Mouse (Mus musculus) stomach, postnatal 0 days (tissue): ENCODE measurements around the gene Tsc22d1. TPM values are rescaled to one million over a fixed set of nuclear protein-coding genes. Genes with fewer than 3 reads are reported as not detected.

Experiments used
- ATAC-seq: fragments of 200-750 bp; cut with Nextera tagmentation; 2 replicates; pipeline ENCODE4 v1.8.0; 2017; ENCODE audit not compliant: low FRiP score, low TSS enrichment
- DNase-seq: peaks from one replicate; pipeline ENCODE4 v3.0.0-alpha.2; 2016; ENCODE audit warnings: low spot score
- H3K27ac ChIP-seq: fragments of 300-500 bp; sonication (generic); replicated peaks from 2 replicates; pipeline ENCODE4 v1.5.1; 2014; ENCODE audit warnings: mild to moderate bottlenecking, control low read depth
- H3K27me3 ChIP-seq: fragments of 300-500 bp; sonication (generic); 2 replicates; pipeline ENCODE4 v1.6.1; 2014; ENCODE audit warnings: low read length; ENCODE audit not compliant: control insufficient read depth, insufficient read depth
- H3K36me3 ChIP-seq: fragments of 300-500 bp; sonication (generic); 2 replicates; pipeline ENCODE4 v1.6.1; 2014; ENCODE audit warnings: low read length, mixed read lengths; ENCODE audit not compliant: control insufficient read depth, insufficient read depth
- H3K4me1 ChIP-seq: fragments of 300-500 bp; sonication (generic); replicated peaks from 2 replicates; pipeline ENCODE4 v1.6.1; 2014; ENCODE audit warnings: antibody characterized with exemption; ENCODE audit not compliant: control insufficient read depth, insufficient read depth
- H3K4me2 ChIP-seq: fragments of 300-500 bp; sonication (generic); replicated peaks from 2 replicates; pipeline ENCODE4 v1.6.1; 2014; ENCODE audit warnings: low read depth, mild to moderate bottlenecking, control low read depth, moderate library complexity
- H3K4me3 ChIP-seq: fragments of 300-500 bp; sonication (generic); 2 replicates; pipeline ENCODE4 v1.5.1; 2014; ENCODE audit warnings: low read depth, low read length, control low read depth
- H3K9ac ChIP-seq: fragments of 300-500 bp; sonication (generic); 2 replicates; pipeline ENCODE4 v1.6.1; 2014; ENCODE audit warnings: mild to moderate bottlenecking, low read length, control low read depth, mixed read lengths
- H3K9me3 ChIP-seq: fragments of 300-500 bp; sonication (generic); 2 replicates; pipeline ENCODE4 v1.6.1; 2016; ENCODE audit warnings: low read length; ENCODE audit not compliant: control insufficient read depth
- CTCF ChIP-seq: IDR thresholded peaks from 2 replicates; pipeline ENCODE4 v1.5.1; 2016; ENCODE audit warnings: antibody characterized with exemption, low read depth, mild to moderate bottlenecking, moderate library complexity
- EP300 ChIP-seq: optimal IDR thresholded peaks from 2 replicates; pipeline ENCODE3; 2016; ENCODE audit warnings: antibody characterized with exemption
- WGBS: fragments of 180-500 bp; shearing (Covaris S2); extraction: QIAGEN DNeasy Blood & Tissue Kit; methylation state at CpG from one replicate; pipeline ENCODE4 v1.1.7; 2014; 5-methylcytosine and 5-hydroxymethylcytosine counted together
- polyA plus RNA-seq: library from polyadenylated mRNA; unstranded; fragments of >200 nt; fragmentation: Nextera tagmentation; extraction: Ambion mirVana; gene quantifications from 2 replicates; pipeline ENCODE4 v1.2.1, GENCODE M21; 2015

Gene Tsc22d1
- polyA plus RNA-seq, 1 experiment from 2014 or later = 310 TPM

GRCm38 (mm10) chr14:76541341-76541740 lies 126.6 kb downstream of the Tsc22d1 start:
- no peaks in the 10 kb centered on the region for H3K4me1 ChIP-seq
- WGBS = 50% methylated on average over 2 of the region's 2 CpGs
- H3K27me3 ChIP-seq = no peaks in the 10 kb centered on the region
- H3K4me3 ChIP-seq = no peak overlapping the region
- DNase-seq (no peak), ATAC-seq (no peak)
- H3K4me2 ChIP-seq = no peak overlapping the region
- no peak overlapping the region for H3K9ac ChIP-seq
- H3K27ac ChIP-seq = no peak overlapping the region
- no peaks in the 10 kb centered on the region for H3K9me3 ChIP-seq
- no peak for TF ChIP-seq CTCF
- no peak for TF ChIP-seq EP300
- no peaks in the 10 kb centered on the region for H3K36me3 ChIP-seq

DNA sequence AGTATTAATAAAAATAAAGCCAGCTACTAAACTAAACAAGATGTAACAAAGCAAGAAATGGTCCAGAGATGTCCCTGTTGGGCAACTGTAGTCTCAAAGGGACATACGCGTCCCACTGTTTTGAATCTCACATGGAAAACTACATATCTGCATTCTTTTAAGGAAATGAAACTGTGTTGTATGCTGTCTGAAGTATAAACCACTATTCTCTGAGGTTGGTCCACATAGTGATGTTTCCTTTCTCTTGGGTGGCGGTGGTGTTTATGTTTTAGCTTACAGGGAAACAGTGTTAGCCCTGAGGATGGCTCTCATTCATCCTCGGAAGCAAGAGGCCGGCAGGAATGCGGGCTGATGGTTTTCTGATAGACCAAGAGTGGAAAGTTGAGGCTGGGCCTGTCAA lies 129.4 kb downstream of the Tsc22d1 start:
- 71% methylated on average over 6 of the region's 6 CpGs for WGBS
- ATAC-seq = no peak

DNA sequence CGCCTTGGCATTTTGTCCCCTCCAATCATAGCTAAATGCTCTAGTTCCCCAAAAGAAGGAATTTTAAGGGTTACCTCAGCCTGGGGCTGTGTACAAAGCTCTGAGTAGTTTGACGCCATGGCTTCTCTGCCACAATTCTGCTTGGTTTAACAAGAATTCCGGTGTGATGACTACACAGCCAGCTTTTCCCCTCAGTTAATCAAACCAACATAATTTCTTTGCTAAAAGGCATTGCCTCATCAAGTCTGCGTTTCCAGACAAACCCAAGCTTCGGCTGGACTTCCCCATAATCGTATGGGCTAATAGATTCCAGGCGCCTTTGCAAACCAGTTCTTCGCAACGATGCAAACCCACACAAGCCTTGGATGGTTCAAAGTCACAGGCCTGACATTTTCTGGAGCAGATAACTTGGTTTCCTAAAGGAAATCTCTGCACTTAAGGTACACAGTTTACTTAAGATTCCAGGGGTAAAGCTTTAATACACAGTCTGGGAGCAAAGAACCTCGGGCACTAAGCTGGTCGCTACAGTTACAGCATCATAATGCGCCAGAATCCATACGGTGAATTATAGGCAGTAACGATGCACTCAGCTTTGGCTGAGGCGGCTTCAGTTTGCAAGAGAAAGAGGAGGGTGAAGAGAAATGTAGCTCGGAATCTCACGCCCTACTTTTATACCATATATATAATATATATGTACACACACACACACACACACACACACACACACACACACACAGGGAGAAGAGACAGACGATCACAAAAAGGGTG lies 140.7 kb downstream of the Tsc22d1 start:
- Histone ChIP-seq H3K36me3 (no peaks in the 10 kb centered on the region), H3K9ac (peak overlapping the region; percentile 72), H3K27ac (peak overlapping the region; percentile 67; the same call in 1 of the 2 replicates), H3K4me3 (peak overlapping the region; percentile 60), H3K4me2 (peak overlapping the region; percentile 95), H3K9me3 (no peaks in the 10 kb centered on the region), H3K27me3 (no peaks in the 10 kb centered on the region), H3K4me1 (no peaks in the 10 kb centered on the region; the same call in none of the 2 replicates)
- WGBS = 42% methylated on average over 18 of the region's 18 CpGs
- TF ChIP-seq CTCF (no peak), EP300 (no peak)
- ATAC-seq (no peak), DNase-seq (no peak)

More for the DNA sequence above, 129.4 kb downstream of the Tsc22d1 start:
- Histone ChIP-seq H3K27me3 (no peaks in the 10 kb centered on the region), H3K27ac (no peak overlapping the region), H3K36me3 (no peaks in the 10 kb centered on the region), H3K4me2 (no peak overlapping the region), H3K4me3 (no peak overlapping the region), H3K4me1 (no peaks in the 10 kb centered on the region), H3K9ac (no peak overlapping the region), H3K9me3 (no peaks in the 10 kb centered on the region)
- DNase-seq = no peak
- no peak for TF ChIP-seq CTCF
- TF ChIP-seq EP300 = no peak

- H3K4me3 ChIP-seq = peak overlapping the region; percentile 60
- no peaks in the 10 kb centered on the region for H3K36me3 ChIP-seq
- H3K4me2 ChIP-seq = peak overlapping the region; percentile 95
- DNase-seq (peak; percentile 54), ATAC-seq (peak; percentile 61)
- peak overlapping the region; percentile 72 for H3K9ac ChIP-seq
- TF ChIP-seq CTCF = no peak
- no peak for TF ChIP-seq EP300
- no peaks in the 10 kb centered on the region for H3K27me3 ChIP-seq
- H3K27ac ChIP-seq = peak overlapping the region; percentile 81
- H3K9me3 ChIP-seq = no peaks in the 10 kb centered on the region
- WGBS = 1% methylated on average over 59 of the region's 67 CpGs
- no peaks in the 10 kb centered on the region; the same call in none of the 2 replicates for H3K4me1 ChIP-seq
These were observed 141.5 kb downstream of the Tsc22d1 start for GRCm38 (mm10) chr14:76556031-76556851.

DNA sequence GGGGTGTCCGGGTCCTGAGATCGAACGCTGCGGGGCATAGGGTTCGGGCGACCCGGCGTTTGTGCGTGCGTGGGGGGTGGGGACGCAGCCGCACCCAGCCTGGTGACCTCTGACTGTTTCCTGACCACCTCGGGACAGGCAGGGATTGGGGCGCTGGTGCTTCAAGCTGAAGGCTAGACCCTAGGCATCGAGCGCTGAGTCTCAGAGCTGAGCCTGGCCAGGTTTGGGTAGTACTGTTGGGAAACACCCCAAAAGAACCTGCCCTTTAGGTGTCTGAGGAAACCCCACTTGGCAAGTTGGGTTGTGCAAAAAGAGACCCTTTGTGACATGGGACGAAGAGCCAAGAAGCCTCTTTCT lies 142.1 kb downstream of the Tsc22d1 start, which contains the start of gene Serp2:
Gene Serp2 (minus strand): TSS at position 38 of the 357 bp plus-strand sequence.
- no peaks in the 10 kb centered on the region; the same call in none of the 2 replicates for H3K4me1 ChIP-seq
- DNase-seq = no peak

More for the DNA sequence above, 142.1 kb downstream of the Tsc22d1 start, which contains the start of gene Serp2:
- Histone ChIP-seq H3K9ac (peak within 1 kb of the TSS; percentile 72), H3K36me3 (no peaks in the 10 kb centered on the region), H3K4me2 (peak within 1 kb of the TSS; percentile 95), H3K9me3 (no peaks in the 10 kb centered on the region), H3K27me3 (no peaks in the 10 kb centered on the region), H3K4me3 (peak within 1 kb of the TSS; percentile 60), H3K27ac (peak within 1 kb of the TSS; percentile 81)
- WGBS = 8% methylated on average over 17 of the region's 17 CpGs
- ATAC-seq = no peak; the same call in 1 of the 2 replicates
- no peak for TF ChIP-seq EP300
- no peak for TF ChIP-seq CTCF

Other genes with a start within 250 kb of the Tsc22d1 start
- gene Serp2, start 141.9 kb downstream of the Tsc22d1 start, polyA plus RNA-seq = 7.4 and 8.0 TPM in 2 replicates